Mouse (Mus musculus) stomach, embryonic 16.5 days (tissue): ENCODE data around the gene Gpx7. TPM values are rescaled to one million over a fixed set of nuclear protein-coding genes. Genes with fewer than 3 reads are reported as not detected.

ENCODE experiments used
- ATAC-seq: fragments of 200-750 bp; cut with Nextera tagmentation; 2 replicates; pipeline ENCODE4 v1.8.0; 2017; ENCODE audit warnings: moderate number of reproducible peaks, moderate TSS enrichment; ENCODE audit not compliant: insufficient read depth, low FRiP score
- H3K27ac ChIP-seq: fragments of 300-500 bp; sonication (generic); 2 replicates; pipeline ENCODE4 v1.5.1; 2014; ENCODE audit warnings: low read length
- H3K27me3 ChIP-seq: fragments of 300-500 bp; sonication (generic); 2 replicates; pipeline ENCODE4 v1.6.1; 2014; ENCODE audit warnings: low read length, control low read depth, mixed read lengths; ENCODE audit not compliant: control insufficient read depth, insufficient read depth
- H3K36me3 ChIP-seq: fragments of 300-500 bp; sonication (generic); 2 replicates; pipeline ENCODE4 v1.6.1; 2014; ENCODE audit warnings: low read length; ENCODE audit not compliant: control insufficient read depth, insufficient read depth
- H3K4me1 ChIP-seq: fragments of 300-500 bp; sonication (generic); 2 replicates; pipeline ENCODE4 v1.6.1; 2014; ENCODE audit warnings: low read length, control low read depth, mixed read lengths; ENCODE audit not compliant: control insufficient read depth, insufficient read depth
- H3K4me2 ChIP-seq: fragments of 300-500 bp; sonication (generic); 2 replicates; pipeline ENCODE4 v1.6.1; 2014; ENCODE audit warnings: low read depth, low read length, mixed read lengths
- H3K4me3 ChIP-seq: fragments of 300-500 bp; sonication (generic); replicated peaks from 2 replicates; pipeline ENCODE4 v1.5.1; 2014; ENCODE audit warnings: mild to moderate bottlenecking, low read length
- H3K9ac ChIP-seq: fragments of 300-500 bp; sonication (generic); 2 replicates; pipeline ENCODE4 v1.6.1; 2014; ENCODE audit warnings: low read length
- H3K9me3 ChIP-seq: fragments of 300-500 bp; sonication (generic); replicated peaks from 2 replicates; pipeline ENCODE4 v1.6.1; 2016; ENCODE audit warnings: low read length, control low read depth; ENCODE audit not compliant: control insufficient read depth
- WGBS: fragments of 180-500 bp; shearing (Covaris S2); extraction: QIAGEN DNeasy Blood & Tissue Kit; methylation state at CpG from one replicate; pipeline ENCODE4 v1.1.7; 2014; 5-methylcytosine and 5-hydroxymethylcytosine counted together
- polyA plus RNA-seq: library from polyadenylated mRNA; unstranded; fragments of >200 nt; fragmentation: Nextera tagmentation; extraction: Ambion mirVana; gene quantifications from 2 replicates; pipeline ENCODE4 v1.2.1, GENCODE M21; 2015

The Gpx7 gene
- polyA plus RNA-seq, 1 experiment from 2014 or later = 66.6 TPM

GRCm38 (mm10) chr4:108431561-108431936 is 24.8 kb upstream of the Gpx7 start:
- Histone ChIP-seq H3K4me2 (no peak overlapping the region), H3K27me3 (no peaks in the 10 kb centered on the region), H3K4me3 (no peak overlapping the region), H3K4me1 (peaks cover 18% of the 10 kb centered on the region), H3K27ac (no peak overlapping the region), H3K36me3 (no peaks in the 10 kb centered on the region), H3K9me3 (no peaks in the 10 kb centered on the region), H3K9ac (no peak overlapping the region)
- ATAC-seq = no peak
- WGBS = 37% methylated on average over 2 of the region's 2 CpGs

GRCm38 (mm10) chr4:108430656-108431560 is 24.1 kb upstream of the Gpx7 start:
- Histone ChIP-seq H3K27ac (no peak overlapping the region), H3K4me1 (peaks cover 18% of the 10 kb centered on the region), H3K4me2 (no peak overlapping the region), H3K36me3 (no peaks in the 10 kb centered on the region), H3K9ac (no peak overlapping the region), H3K4me3 (no peak overlapping the region), H3K9me3 (no peaks in the 10 kb centered on the region), H3K27me3 (no peaks in the 10 kb centered on the region)
- WGBS = 50% methylated on average over 4 of the region's 4 CpGs
- ATAC-seq = no peak

GRCm38 (mm10) chr4:108428341-108428721 is 21.6 kb upstream of the Gpx7 start:
- Histone ChIP-seq H3K4me2 (no peak overlapping the region), H3K4me3 (no peak overlapping the region), H3K36me3 (no peaks in the 10 kb centered on the region), H3K4me1 (peaks cover 12% of the 10 kb centered on the region), H3K27me3 (no peaks in the 10 kb centered on the region), H3K9me3 (no peaks in the 10 kb centered on the region), H3K27ac (no peak overlapping the region), H3K9ac (no peak overlapping the region)
- 69% methylated on average over 6 of the region's 6 CpGs for WGBS
- no peak for ATAC-seq

- no peaks in the 10 kb centered on the region for H3K36me3 ChIP-seq
- ATAC-seq = peak; percentile 88
- H3K9ac ChIP-seq = no peak overlapping the region
- WGBS = 43% methylated on average over 11 of the region's 11 CpGs
- H3K27me3 ChIP-seq = no peaks in the 10 kb centered on the region
- peaks cover 10% of the 10 kb centered on the region for H3K4me1 ChIP-seq
- no peak overlapping the region for H3K4me2 ChIP-seq
- no peak overlapping the region for H3K27ac ChIP-seq
- H3K4me3 ChIP-seq = no peak overlapping the region
- no peaks in the 10 kb centered on the region for H3K9me3 ChIP-seq
Observed at GRCm38 (mm10) chr4:108427719-108428340, 21.1 kb upstream of the Gpx7 start.

- no peaks in the 10 kb centered on the region for H3K9me3 ChIP-seq
- no peaks in the 10 kb centered on the region for H3K27me3 ChIP-seq
- ATAC-seq = no peak
- no peaks in the 10 kb centered on the region for H3K36me3 ChIP-seq
- H3K4me3 ChIP-seq = no peak overlapping the region
- 0 out of 2 replicates have a peak overlapping the region, but pooled peaks have one; percentile 10 for H3K27ac ChIP-seq
- H3K9ac ChIP-seq = no peak overlapping the region
- no peaks in the 10 kb centered on the region; the same call in 1 of the 2 replicates for H3K4me1 ChIP-seq
- 49% methylated on average over 2 of the region's 2 CpGs for WGBS
- H3K4me2 ChIP-seq = no peak overlapping the region
Observed at GRCm38 (mm10) chr4:108424587-108424986, 17.8 kb upstream of the Gpx7 start.

- H3K27me3 ChIP-seq = no peaks in the 10 kb centered on the region
- no peaks in the 10 kb centered on the region for H3K36me3 ChIP-seq
- no peak overlapping the region for H3K4me3 ChIP-seq
- WGBS = 55% methylated on average over 8 of the region's 8 CpGs
- H3K27ac ChIP-seq = no peak overlapping the region
- peaks cover 9% of the 10 kb centered on the region for H3K4me1 ChIP-seq
- no peak overlapping the region for H3K4me2 ChIP-seq
- H3K9ac ChIP-seq = no peak overlapping the region
- no peak for ATAC-seq
- no peaks in the 10 kb centered on the region for H3K9me3 ChIP-seq
Observed at GRCm38 (mm10) chr4:108407621-108408020, 860 bp upstream of the Gpx7 start.

- peak overlapping the region; percentile 81 for H3K27ac ChIP-seq
- H3K27me3 ChIP-seq = no peaks in the 10 kb centered on the region
- H3K9ac ChIP-seq = peak overlapping the region; percentile 87
- H3K4me2 ChIP-seq = peak overlapping the region; percentile 76
- no peaks in the 10 kb centered on the region for H3K36me3 ChIP-seq
- H3K9me3 ChIP-seq = no peaks in the 10 kb centered on the region
- whole genome bisulfite sequencing = 6% methylated on average over 52 of the region's 52 CpGs
- peak; percentile 74 for ATAC-seq
- peak overlapping the region; percentile 56 for H3K4me3 ChIP-seq
- H3K4me1 ChIP-seq = peaks cover 9% of the 10 kb centered on the region
Observed at GRCm38 (mm10) chr4:108406138-108406860, 462 bp downstream of the Gpx7 start.

GRCm38 (mm10) chr4:108405766-108406137 is 1.0 kb downstream of the Gpx7 start:
- ATAC-seq = peak; percentile 76; the same call in 1 of the 2 replicates
- WGBS = 62% methylated on average over 3 of the region's 3 CpGs
- peak overlapping the region; percentile 56 for H3K4me3 ChIP-seq

More at GRCm38 (mm10) chr4:108405766-108406137, 1.0 kb downstream of the Gpx7 start:
- Histone ChIP-seq H3K9ac (peak overlapping the region; percentile 87), H3K27ac (peak overlapping the region; percentile 81; the same call in 1 of the 2 replicates), H3K27me3 (no peaks in the 10 kb centered on the region), H3K4me1 (peaks cover 9% of the 10 kb centered on the region), H3K9me3 (no peaks in the 10 kb centered on the region), H3K36me3 (no peaks in the 10 kb centered on the region), H3K4me2 (peak overlapping the region; percentile 76)
